Mouse (Mus musculus) midbrain, embryonic 15.5 days (tissue): Measurements from ENCODE around the gene Ascl3. TPM values are rescaled to one million over a fixed set of nuclear protein-coding genes. Genes with fewer than 3 reads are reported as not detected.

ENCODE experiments used
- ATAC-seq: fragments of 200-750 bp; cut with Nextera tagmentation; replicated peaks from 2 replicates; pipeline ENCODE4 v1.8.0; 2017; ENCODE audit warnings: moderate TSS enrichment
- H3K27ac ChIP-seq: fragments of 300-500 bp; sonication (generic); 2 replicates; pipeline ENCODE4 v1.5.1; 2015; ENCODE audit warnings: mild to moderate bottlenecking, inconsistent platforms
- H3K27me3 ChIP-seq: fragments of 300-500 bp; sonication (generic); replicated peaks from 2 replicates; pipeline ENCODE4 v1.6.1; 2015; ENCODE audit warnings: inconsistent platforms
- H3K36me3 ChIP-seq: fragments of 300-500 bp; sonication (generic); replicated peaks from 2 replicates; pipeline ENCODE4 v1.6.1; 2015; ENCODE audit warnings: inconsistent platforms
- H3K4me1 ChIP-seq: fragments of 300-500 bp; sonication (generic); 2 replicates; pipeline ENCODE4 v1.6.1; 2015; ENCODE audit warnings: inconsistent platforms
- H3K4me2 ChIP-seq: fragments of 300-500 bp; sonication (generic); 2 replicates; pipeline ENCODE4 v1.6.1; 2015; ENCODE audit warnings: inconsistent platforms, mild to moderate bottlenecking, moderate library complexity
- H3K4me3 ChIP-seq: fragments of 300-500 bp; sonication (generic); 2 replicates; pipeline ENCODE4 v1.5.1; 2015; ENCODE audit warnings: mild to moderate bottlenecking, inconsistent platforms
- H3K9ac ChIP-seq: fragments of 300-500 bp; sonication (generic); 2 replicates; pipeline ENCODE4 v1.6.1; 2015; ENCODE audit warnings: mild to moderate bottlenecking, inconsistent platforms
- H3K9me3 ChIP-seq: fragments of 300-500 bp; sonication (generic); 2 replicates; pipeline ENCODE4 v1.6.1; 2016; ENCODE audit warnings: inconsistent platforms
- WGBS: fragments of 180-500 bp; shearing (Covaris S2); methylation state at CpG from one replicate; pipeline ENCODE4 v1.1.7; 2015; ENCODE audit warnings: mixed read lengths; 5-methylcytosine and 5-hydroxymethylcytosine counted together
- polyA plus RNA-seq: library from polyadenylated mRNA; unstranded; fragments of >200 nt; fragmentation: Nextera tagmentation; extraction: Ambion mirVana; gene quantifications from 2 replicates; pipeline ENCODE4 v1.2.1, GENCODE M21; 2015

Ascl3 gene
- polyA plus RNA-seq, 1 experiment from 2014 or later, result 0.26 TPM

- Histone ChIP-seq H3K4me1 (no peaks in the 10 kb centered on the region), H3K4me2 (no peak overlapping the region), H3K4me3 (no peak overlapping the region), H3K9me3 (no peaks in the 10 kb centered on the region), H3K27me3 (0 out of 2 replicates have a peak, but pooled peaks cover 3% of the 10 kb centered on the region), H3K36me3 (no peaks in the 10 kb centered on the region), H3K9ac (no peak overlapping the region), H3K27ac (no peak overlapping the region)
- WGBS, result 90% methylated on average over 2 of the region's 2 CpGs
- no peak for ATAC-seq
Measured at GRCm38 (mm10) chr7:109680284-109680683, 51.2 kb downstream of the Ascl3 start.

Other genes starting within 250 kb of the Ascl3 start
- 0.92 and 1.1 TPM in 2 replicates for gene Trim66, start 223.6 kb downstream of the Ascl3 start, polyA plus RNA-seq
- gene Rpl27a, start 212.6 kb downstream of the Ascl3 start, polyA plus RNA-seq, result 64.4 and 67.9 TPM in 2 replicates
- 19.4 and 19.7 TPM in 2 replicates for gene St5, start 28.1 kb downstream of the Ascl3 start, polyA plus RNA-seq
- 13.1 and 16.1 TPM in 2 replicates for gene Akip1, start 28.0 kb downstream of the Ascl3 start, polyA plus RNA-seq
- gene BC051019, start 7.9 kb downstream of the Ascl3 start, polyA plus RNA-seq, result 0.20 and 0.23 TPM in 2 replicates
- 116 and 121 TPM in 2 replicates for gene Tmem9b, start 21.1 kb upstream of the Ascl3 start, polyA plus RNA-seq
- gene Nrip3, start 50.3 kb upstream of the Ascl3 start, polyA plus RNA-seq, result 7.2 and 8.4 TPM in 2 replicates
- gene Scube2, start 134.0 kb upstream of the Ascl3 start, polyA plus RNA-seq, result 1.7 and 2.2 TPM in 2 replicates
- 41.7 and 46.2 TPM in 2 replicates for gene Dennd5a, start 228.7 kb upstream of the Ascl3 start, polyA plus RNA-seq